11 mouse cellular contexts compared by ENCODE assay signal in genomic region chr10:123175771-123176170, GRCm38 (mm10). TPM values are rescaled to one million over a fixed set of nuclear protein-coding genes. Genes with fewer than 3 reads are reported as not detected.
A peak's percentile ranks its signal among the peaks of the same experiment; 100 is the strongest.
DNase-seq lines count a peak whose midpoint lies in the region; ATAC-seq and TF ChIP-seq lines count a peak whose summit lies in the region.
"Had no signal": no experiment of that assay in that cellular context is flagged by ENCODE, and none has a peak within 500 bp of the region (broad histone marks: within the 10 kb centered on the region; RNA-seq: fewer than 3 reads in every experiment).

No protein-coding gene starts in this region.

- H3K4me1 ChIP-seq in heart, postnatal 0 days (ENCODE audit: control insufficient read depth, insufficient read depth) = no peaks in the 10 kb centered on the region
- no peaks in the 10 kb centered on the region for H3K4me1 ChIP-seq in midbrain, postnatal 0 days (ENCODE audit: insufficient read depth, low read length)
- H3K4me1 ChIP-seq in midbrain, embryonic 10.5 days = no peaks in the 10 kb centered on the region
- H3K4me1 ChIP-seq in bone marrow, adult 2 months (ENCODE audit: control insufficient read depth, insufficient read depth, low read length) = no peaks in the 10 kb centered on the region
- H3K4me1 ChIP-seq: limb, embryonic 15.5 days had no signal

- no peak for TF ChIP-seq EP300 in heart, postnatal 0 days (IDR thresholded peaks at IDR 0.05; ENCODE audit: low read depth)

- no peaks in the 10 kb centered on the region for H3K9me3 ChIP-seq in heart, postnatal 0 days (replicated peaks; ENCODE audit: control insufficient read depth, low read length)
- H3K9me3 ChIP-seq in midbrain, postnatal 0 days (ENCODE audit: low read length) = no peaks in the 10 kb centered on the region
- no peaks in the 10 kb centered on the region for H3K9me3 ChIP-seq in midbrain, embryonic 10.5 days (replicated peaks)
- H3K9me3 ChIP-seq: limb, embryonic 15.5 days had no signal

- no peak overlapping the region for H3K4me3 ChIP-seq in heart, postnatal 0 days (ENCODE audit: low read depth, low read length)
- H3K4me3 ChIP-seq in midbrain, postnatal 0 days (ENCODE audit: low read depth, low read length) = no peak overlapping the region
- H3K4me3 ChIP-seq in midbrain, embryonic 10.5 days = no peak overlapping the region
- H3K4me3 ChIP-seq in bone marrow, adult 2 months (replicated peaks; ENCODE audit: control insufficient read depth, low read depth, low read length) = no peak overlapping the region
- H3K4me3 ChIP-seq: limb, embryonic 15.5 days had no signal

- H3K27ac ChIP-seq in heart, postnatal 0 days (ENCODE audit: low read depth) = no peak overlapping the region
- H3K27ac ChIP-seq in midbrain, postnatal 0 days (ENCODE audit: low read depth, low read length) = no peak overlapping the region
- no peak overlapping the region for H3K27ac ChIP-seq in midbrain, embryonic 10.5 days (replicated peaks)
- H3K27ac ChIP-seq in bone marrow, adult 2 months (ENCODE audit: control insufficient read depth, insufficient read depth, low read depth, low read length, poor library complexity) = no peak overlapping the region
- H3K27ac ChIP-seq: limb, embryonic 15.5 days had no signal

- intact Hi-C loops in heart, postnatal 10 days (cut with DNase I) = no loop called here

- H3K4me2 ChIP-seq in heart, postnatal 0 days (ENCODE audit: low read depth, low read length) = no peak overlapping the region
- no peak overlapping the region for H3K4me2 ChIP-seq in midbrain, postnatal 0 days (ENCODE audit: low read depth, low read length, poor library complexity, severe bottlenecking)
- H3K4me2 ChIP-seq: limb, embryonic 15.5 days had no signal

- 73% methylated on average over 4 of the region's 4 CpGs for WGBS in heart, postnatal 0 days
- 73% methylated on average over 4 of the region's 4 CpGs for WGBS in midbrain, postnatal 0 days
- 84% methylated on average over 4 of the region's 4 CpGs for WGBS in midbrain, embryonic 10.5 days
- 84% methylated on average over 4 of the region's 4 CpGs for WGBS in bone marrow, adult 2 months

- H3K27me3 ChIP-seq in heart, postnatal 0 days (ENCODE audit: control insufficient read depth, insufficient read depth, low read length) = no peaks in the 10 kb centered on the region
- no peaks in the 10 kb centered on the region for H3K27me3 ChIP-seq in midbrain, postnatal 0 days (ENCODE audit: insufficient read depth, low read length)
- H3K27me3 ChIP-seq in midbrain, embryonic 10.5 days (ENCODE audit: low read depth, poor library complexity, severe bottlenecking) = no peaks in the 10 kb centered on the region
- H3K27me3 ChIP-seq: limb, embryonic 15.5 days had no signal

- peak; percentile 30; the same call in 1 of the 2 replicates for TF ChIP-seq CTCF in heart, postnatal 0 days (IDR thresholded peaks at IDR 0.05; ENCODE audit: low read depth)
- TF ChIP-seq CTCF in midbrain, postnatal 0 days (IDR thresholded peaks at IDR 0.05) = 0 out of 2 replicates have a peak, but pooled peaks have one; percentile 32
- TF ChIP-seq CTCF in bone marrow, adult 2 months (IDR thresholded peaks at IDR 0.05; ENCODE audit: control insufficient read depth, insufficient read depth, low read length) = peak; percentile 60

- ATAC-seq in heart, postnatal 0 days (ENCODE audit: insufficient read depth, low read depth) = no peak
- ATAC-seq in midbrain, postnatal 0 days (ENCODE audit: low FRiP score) = no peak

- peaks cover 50% of the 10 kb centered on the region for H3K36me3 ChIP-seq in heart, postnatal 0 days (replicated peaks; ENCODE audit: control insufficient read depth, insufficient read depth, low read length)
- H3K36me3 ChIP-seq in midbrain, postnatal 0 days (ENCODE audit: insufficient read depth, low read length) = peaks cover 20% of the 10 kb centered on the region; the same call in 1 of the 2 replicates
- peaks cover 78% of the 10 kb centered on the region for H3K36me3 ChIP-seq in midbrain, embryonic 10.5 days

- TF ChIP-seq POLR2A in bone marrow, adult 2 months (IDR thresholded peaks at IDR 0.05; ENCODE audit: borderline replicate concordance, control insufficient read depth, low read depth, low read length) = no peak

- DNase-seq in heart, postnatal 0 days (ENCODE audit: low spot score) = no peak
- no peak for DNase-seq in heart, postnatal 10 days
- no peak for DNase-seq in midbrain, postnatal 0 days (ENCODE audit: low spot score)
- no peak for DNase-seq in midbrain, embryonic 10.5 days (ENCODE audit: low spot score)
- DNase-seq in mesoderm, embryonic 11.5 days (ENCODE audit: low read depth, low spot score) = peak; percentile 24
- DNase-seq in adrenal gland, adult 8-10 months = no peak
- DNase-seq in urinary bladder, postnatal 25 days (ENCODE audit: low spot score) = no peak
- DNase-seq: cerebellum, adult 9-11 months; gastrocnemius, postnatal 36 days had no signal

- H3K9ac ChIP-seq in heart, postnatal 0 days (replicated peaks; ENCODE audit: low read depth, low read length) = no peak overlapping the region
- no peak overlapping the region for H3K9ac ChIP-seq in midbrain, postnatal 0 days (replicated peaks; ENCODE audit: low read length, poor library complexity, severe bottlenecking)
- H3K9ac ChIP-seq: limb, embryonic 15.5 days had no signal

RNA-seq across cellular contexts. Expression of gene Usp15, which starts 21.0 kb away (rescaled TPM):
- total RNA-seq in heart, postnatal 0 days (2014; rRNA removed; ENCODE audit: low replicate concordance) = 28.0 and 34.3 TPM in 2 replicates
- 51.5 and 56.5 TPM in 2 replicates for polyA plus RNA-seq in heart, postnatal 0 days (2015; fragmentation: Nextera tagmentation; extraction: Ambion mirVana)
- total RNA-seq in heart, postnatal 10 days (2021) = 10 to 100 TPM; 81.3 to 81.8 TPM
- 62.0 and 88.5 TPM in 2 replicates for total RNA-seq in midbrain, postnatal 0 days (2014; rRNA removed)
- 57.7 and 65.4 TPM in 2 replicates for polyA plus RNA-seq in midbrain, postnatal 0 days (2015; fragmentation: Nextera tagmentation; extraction: Ambion mirVana)
- polyA plus RNA-seq in midbrain, embryonic 10.5 days (2016; fragmentation: Nextera tagmentation; extraction: Ambion mirVana) = 68.0 and 73.2 TPM in 2 replicates
- polyA plus RNA-seq in bone marrow, adult 2 months (2011; ENCODE audit: insufficient read depth, insufficient read length, low replicate concordance, missing spikeins) = 110 and 125 TPM in 2 replicates
- 10 to 100 TPM; 69.7 to 90.3 (median 73.2) TPM for total RNA-seq in adrenal gland, adult 8-10 months (2022)
